Mouse (Mus musculus) embryonic fibroblast, embryonic 13.5 days (primary cell): ENCODE measurements around the gene Wnt6. TPM values are rescaled to one million over a fixed set of nuclear protein-coding genes. Genes with fewer than 3 reads are reported as not detected.
A peak's percentile ranks its signal among the peaks of the same experiment; 100 is the strongest.

ENCODE experiments used
- H3K27ac ChIP-seq: 2 replicates; pipeline ENCODE4 v1.5.1; 2012; ENCODE audit warnings: low read length, control low read depth, inconsistent platforms; ENCODE audit not compliant: insufficient read depth
- H3K4me1 ChIP-seq: 2 replicates; pipeline ENCODE4 v1.6.1; 2011; ENCODE audit warnings: low read length; ENCODE audit not compliant: control insufficient read depth, insufficient read depth
- H3K4me3 ChIP-seq: 2 replicates; pipeline ENCODE4 v1.5.1; 2011; ENCODE audit warnings: mild to moderate bottlenecking, control low read depth, low read length; ENCODE audit not compliant: insufficient read depth
- CTCF ChIP-seq: IDR thresholded peaks from 2 replicates; pipeline ENCODE4 v1.5.1; 2011; ENCODE audit warnings: mild to moderate bottlenecking, control low read depth, low read length, moderate library complexity, borderline replicate concordance; ENCODE audit not compliant: insufficient read depth
- POLR2A ChIP-seq: IDR thresholded peaks from 2 replicates; pipeline ENCODE4 v1.6.1; 2011; ENCODE audit warnings: low read depth, mild to moderate bottlenecking, control low read depth, low read length, moderate library complexity
- polyA plus RNA-seq: library from polyadenylated mRNA; stranded (reverse); fragments of >200 nt; gene quantifications from 2 replicates; pipeline ENCODE4 v1.2.4, GENCODE M21; 2011; ENCODE audit warnings: low read depth; ENCODE audit not compliant: missing spikeins, insufficient read length

Wnt6 gene
- polyA plus RNA-seq: not detected in 2 replicates

DNA sequence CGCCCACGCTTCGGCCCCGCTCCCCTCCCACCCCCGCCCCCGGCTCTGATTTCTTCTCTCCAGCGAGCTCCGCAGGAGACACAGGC, at the start of gene Wnt6:
Wnt6 (plus strand) TSS at position 48 of the 86 bp plus-strand sequence.
- Histone ChIP-seq H3K4me3 (peak within 1 kb of the TSS; percentile 7; the same call in 1 of the 2 replicates), H3K4me1 (peaks cover 2% of the 10 kb centered on the region; the same call in 1 of the 2 replicates), H3K27ac (no peak within 1 kb of the TSS)
- no peak for TF ChIP-seq POLR2A
- TF ChIP-seq CTCF: no peak

DNA sequence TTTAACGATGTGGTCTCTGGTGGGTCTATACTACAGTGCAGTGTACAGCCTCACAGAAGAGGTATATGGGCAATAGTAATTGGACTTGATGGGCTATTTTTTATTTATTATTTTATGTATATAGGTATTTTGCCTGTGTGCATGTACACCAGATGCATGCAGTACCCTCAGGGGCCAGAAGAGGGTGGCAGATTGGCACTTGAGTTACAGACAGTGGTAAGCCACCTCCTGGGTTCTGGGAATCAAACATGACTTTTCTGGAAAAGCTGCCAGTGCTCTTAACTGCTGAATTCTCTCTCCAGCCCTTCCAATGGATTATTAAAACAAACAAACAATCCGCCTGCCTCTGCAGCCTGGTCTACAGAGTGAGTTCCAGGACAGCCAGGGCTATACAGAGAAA, 47.9 kb upstream of the Wnt6 start:
- H3K27ac ChIP-seq: no peak overlapping the region
- TF ChIP-seq POLR2A (no peak), CTCF (no peak)
- no peak overlapping the region for H3K4me3 ChIP-seq
- peaks cover 4% of the 10 kb centered on the region; the same call in 1 of the 2 replicates for H3K4me1 ChIP-seq

DNA sequence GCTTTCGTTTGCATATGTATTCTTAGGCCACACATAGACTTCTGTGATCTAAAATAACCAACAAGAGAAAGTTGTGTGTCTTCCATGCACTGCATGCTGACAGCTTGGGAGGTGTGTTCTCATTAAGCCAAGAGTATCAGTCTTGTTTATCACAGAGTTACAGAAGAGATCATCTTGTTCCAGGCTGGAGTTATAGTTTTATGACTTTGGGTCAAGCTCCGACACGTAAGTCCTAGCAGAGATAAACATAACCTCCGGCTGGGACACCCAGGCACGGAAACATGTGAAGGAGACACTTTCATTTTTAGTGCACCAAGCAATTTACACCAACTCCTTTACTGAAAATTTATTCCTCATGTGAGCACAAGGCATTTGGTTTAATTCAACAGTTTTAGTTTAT, 45.6 kb upstream of the Wnt6 start:
- peaks cover 4% of the 10 kb centered on the region; the same call in 1 of the 2 replicates for H3K4me1 ChIP-seq
- no peak overlapping the region for H3K27ac ChIP-seq
- no peak overlapping the region for H3K4me3 ChIP-seq
- TF ChIP-seq POLR2A: no peak
- no peak for TF ChIP-seq CTCF

DNA sequence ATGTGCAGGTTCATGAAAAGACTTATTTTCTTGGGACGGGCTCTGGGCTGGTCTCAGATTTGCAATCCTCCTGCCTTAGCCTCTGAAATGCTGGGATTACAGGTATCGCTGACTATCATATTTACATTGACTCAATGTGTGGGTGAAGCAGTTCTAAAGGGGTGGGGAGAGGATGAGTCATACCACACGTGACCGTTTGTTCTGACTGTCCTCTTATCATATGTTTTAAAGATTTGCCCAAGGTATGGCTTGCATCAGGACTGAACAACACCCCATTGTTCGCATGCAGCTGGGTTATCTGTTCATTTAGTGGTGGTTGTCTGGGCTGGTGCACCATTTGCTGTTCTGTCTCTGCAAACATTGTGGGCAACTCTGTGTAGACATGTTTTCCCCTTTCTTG, 45.0 kb upstream of the Wnt6 start:
- no peak overlapping the region for H3K27ac ChIP-seq
- no peak overlapping the region for H3K4me3 ChIP-seq
- TF ChIP-seq CTCF: no peak
- TF ChIP-seq POLR2A: no peak
- peaks cover 4% of the 10 kb centered on the region; the same call in 1 of the 2 replicates for H3K4me1 ChIP-seq

- Histone ChIP-seq H3K4me1 (peaks cover 4% of the 10 kb centered on the region; the same call in 1 of the 2 replicates), H3K27ac (no peak overlapping the region), H3K4me3 (no peak overlapping the region)
- TF ChIP-seq POLR2A (no peak), CTCF (no peak)
Measured at GRCm38 (mm10) chr1:74728446-74728845, 43.2 kb upstream of the Wnt6 start.

DNA sequence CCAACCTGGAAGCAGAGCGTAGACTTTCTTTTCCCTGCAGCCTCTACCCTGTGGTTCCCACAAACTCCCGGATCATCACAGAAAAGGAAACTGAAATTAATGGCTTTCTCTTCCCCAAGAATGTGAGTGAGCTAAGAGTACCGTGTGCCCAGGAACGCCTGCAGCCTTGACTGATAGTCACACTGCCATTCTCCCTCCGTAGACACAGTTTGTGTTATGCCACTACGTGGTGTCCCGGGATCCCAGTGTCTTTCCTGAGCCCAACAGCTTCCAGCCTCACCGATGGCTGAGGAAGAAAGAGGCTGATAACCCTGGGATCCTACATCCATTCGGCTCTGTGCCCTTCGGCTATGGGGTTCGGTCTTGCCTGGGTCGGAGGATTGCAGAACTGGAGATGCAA, 34.7 kb upstream of the Wnt6 start:
- Histone ChIP-seq H3K4me1 (no peaks in the 10 kb centered on the region), H3K4me3 (no peak overlapping the region), H3K27ac (no peak overlapping the region)
- TF ChIP-seq CTCF: no peak
- TF ChIP-seq POLR2A: no peak

GRCm38 (mm10) chr1:74737500-74737899, 34.2 kb upstream of the Wnt6 start:
- Histone ChIP-seq H3K27ac (no peak overlapping the region), H3K4me1 (no peaks in the 10 kb centered on the region), H3K4me3 (no peak overlapping the region)
- TF ChIP-seq POLR2A: no peak

DNA sequence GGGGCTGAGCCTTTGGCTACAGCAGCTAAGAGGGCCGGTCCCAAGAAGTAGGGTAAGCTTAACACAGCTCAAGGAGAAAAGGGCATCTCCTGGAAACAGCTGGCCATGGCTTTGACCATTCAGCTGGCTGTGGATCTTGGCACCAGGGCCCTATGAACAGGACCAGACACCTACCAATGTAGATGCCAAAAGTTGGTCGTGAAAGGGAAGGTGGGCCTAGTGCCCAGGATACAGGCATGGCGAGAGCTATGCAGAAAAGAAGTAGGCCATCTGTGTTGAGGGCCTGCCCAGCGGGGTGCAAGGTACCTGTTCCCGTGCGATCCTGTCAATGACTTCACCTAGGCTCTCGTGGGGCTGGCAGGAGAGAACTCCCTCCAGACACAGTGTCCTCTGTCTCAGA, 30.8 kb upstream of the Wnt6 start:
- TF ChIP-seq POLR2A (no peak), CTCF (no peak)
- H3K4me1 ChIP-seq: 0 out of 2 replicates have a peak, but pooled peaks cover 3% of the 10 kb centered on the region
- H3K4me3 ChIP-seq: no peak overlapping the region
- no peak overlapping the region for H3K27ac ChIP-seq

DNA sequence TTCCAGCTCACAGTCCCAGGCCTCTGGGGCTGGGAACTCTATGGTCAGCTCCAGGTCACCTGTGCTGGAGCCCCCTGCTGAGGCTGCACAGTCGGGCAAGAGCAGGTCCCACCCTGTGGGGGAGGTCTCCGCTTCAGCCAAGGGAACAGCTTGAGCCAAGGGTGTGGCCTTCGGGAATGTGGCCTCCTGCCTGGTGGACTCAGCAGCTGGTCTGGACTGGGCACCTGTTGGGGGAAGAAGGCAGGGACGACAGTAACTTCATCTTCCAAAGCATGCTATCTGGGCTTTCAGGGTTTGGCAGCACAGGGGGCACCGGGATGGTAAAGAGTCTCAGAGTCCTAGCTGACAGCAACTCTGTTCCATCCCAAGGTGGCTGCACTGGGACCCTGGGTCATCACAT, 24.4 kb upstream of the Wnt6 start:
- Histone ChIP-seq H3K4me1 (peaks cover 7% of the 10 kb centered on the region; the same call in 1 of the 2 replicates), H3K27ac (no peak overlapping the region), H3K4me3 (no peak overlapping the region)
- TF ChIP-seq POLR2A (no peak), CTCF (no peak)

GRCm38 (mm10) chr1:74748643-74749271, 22.9 kb upstream of the Wnt6 start, which contains the start of gene Prkag3:
Gene Prkag3 (minus strand): TSS chr1:74749221.
- no peak; the same call in 1 of the 2 replicates for TF ChIP-seq CTCF
- no peak for TF ChIP-seq POLR2A
- Histone ChIP-seq H3K4me3 (no peak within 1 kb of the TSS), H3K4me1 (peaks cover 7% of the 10 kb centered on the region; the same call in 1 of the 2 replicates), H3K27ac (no peak within 1 kb of the TSS)

DNA sequence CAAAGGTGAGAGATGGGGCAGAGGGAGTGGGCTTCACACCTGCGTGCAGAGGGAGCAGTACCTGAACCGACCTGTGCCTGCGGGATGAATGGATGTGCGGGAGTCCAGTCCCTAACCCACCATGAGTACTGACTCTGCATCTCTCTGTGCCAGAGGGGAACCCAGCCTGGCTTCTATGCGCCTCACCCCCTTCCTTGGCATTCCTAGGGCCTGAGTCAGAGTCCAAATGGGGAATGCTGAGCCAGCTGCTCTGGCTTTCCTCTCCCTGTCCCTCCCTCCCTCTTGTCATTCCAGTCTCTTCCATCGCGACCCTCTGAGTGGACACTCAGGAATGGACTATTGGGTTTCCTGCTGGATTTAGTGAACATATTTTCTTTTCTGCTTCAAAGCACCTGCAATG, 22.4 kb upstream of the Wnt6 start:
- H3K4me1 ChIP-seq: peaks cover 5% of the 10 kb centered on the region; the same call in 1 of the 2 replicates
- no peak overlapping the region for H3K27ac ChIP-seq
- TF ChIP-seq CTCF (no peak), POLR2A (no peak)
- no peak overlapping the region for H3K4me3 ChIP-seq
